Mouse (Mus musculus) cerebellum, postnatal 10 days (tissue): ENCODE measurements around the gene Stag3.

Source experiments
- DNase-seq, 2 experiments: peaks; one replicate each; pipeline ENCODE4 v3.0.0; 2021; ENCODE audit warnings: mixed read lengths in 2 of 2

The Stag3 gene

DNA sequence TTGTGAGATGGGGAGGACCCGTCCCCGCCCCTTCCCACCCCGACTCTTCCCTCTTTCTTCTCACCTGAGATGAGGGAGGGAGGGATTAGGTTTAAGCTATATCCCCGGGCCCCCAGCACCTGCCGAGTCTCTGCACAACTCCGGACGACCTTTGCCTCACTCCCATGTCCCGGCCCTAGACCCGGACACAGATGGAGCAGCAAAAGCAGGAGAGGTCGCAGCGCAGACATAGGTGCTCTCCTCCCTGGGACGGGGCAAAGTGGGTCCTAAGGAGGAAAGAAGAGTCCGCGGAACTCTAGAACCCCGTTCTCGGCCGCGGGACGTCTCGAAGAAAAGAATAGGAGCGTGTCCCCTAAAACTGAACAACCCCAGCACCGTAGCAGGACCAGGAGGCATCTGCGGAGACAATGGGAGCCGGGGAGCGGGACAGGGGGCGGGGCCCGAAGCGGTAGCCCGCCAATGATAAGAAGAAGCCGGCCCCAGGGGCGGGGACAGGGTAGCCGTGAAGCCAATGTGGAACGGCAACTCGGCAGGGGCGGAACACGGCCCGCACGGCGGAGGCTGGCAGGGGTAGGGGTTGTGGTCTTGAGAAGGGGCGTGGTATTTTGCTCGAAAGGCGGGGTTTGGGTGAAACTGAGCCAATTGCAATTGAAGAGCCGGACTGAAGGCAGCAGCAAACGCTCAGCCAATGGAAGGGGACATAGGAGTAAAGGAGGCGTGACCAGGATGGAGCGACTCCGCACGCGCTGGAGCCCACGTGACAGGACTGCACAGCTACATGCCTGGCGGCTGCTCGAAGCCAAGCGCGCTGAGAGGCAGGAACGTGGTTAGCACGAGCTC is at the start of gene Stag3, which contains the start of the genes Gm43720 and Gpc2:
Gene Stag3, plus strand, starts transcription at position 656 of the 840 bp plus-strand sequence.
Gene Gm43720, minus strand, starts transcription at position 374 of the 840 bp plus-strand sequence.
Gene Gpc2, minus strand, starts transcription at position 421 of the 840 bp plus-strand sequence.
- peak; percentile 95 to 98 for DNase-seq

DNA sequence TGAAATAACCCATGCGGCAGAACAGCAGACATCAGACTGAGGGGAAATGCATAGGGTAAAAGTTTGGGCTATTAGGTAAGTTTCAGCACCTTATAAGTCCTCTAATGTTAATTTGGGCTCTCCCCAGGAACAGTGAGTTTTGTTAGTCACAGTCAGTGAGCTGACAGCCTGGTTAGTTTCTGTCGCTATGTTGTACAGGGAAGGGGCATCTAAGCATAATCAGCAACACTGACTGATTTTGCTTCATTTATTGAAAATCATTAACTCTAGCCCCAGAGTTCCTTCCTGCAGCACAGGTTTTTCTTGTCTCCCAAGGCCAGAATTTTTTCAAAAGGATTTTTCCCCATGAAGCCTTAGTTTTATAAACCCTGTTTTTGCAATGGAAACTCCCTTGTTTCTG is 46.3 kb upstream of the Stag3 start:
- no peak for DNase-seq

DNA sequence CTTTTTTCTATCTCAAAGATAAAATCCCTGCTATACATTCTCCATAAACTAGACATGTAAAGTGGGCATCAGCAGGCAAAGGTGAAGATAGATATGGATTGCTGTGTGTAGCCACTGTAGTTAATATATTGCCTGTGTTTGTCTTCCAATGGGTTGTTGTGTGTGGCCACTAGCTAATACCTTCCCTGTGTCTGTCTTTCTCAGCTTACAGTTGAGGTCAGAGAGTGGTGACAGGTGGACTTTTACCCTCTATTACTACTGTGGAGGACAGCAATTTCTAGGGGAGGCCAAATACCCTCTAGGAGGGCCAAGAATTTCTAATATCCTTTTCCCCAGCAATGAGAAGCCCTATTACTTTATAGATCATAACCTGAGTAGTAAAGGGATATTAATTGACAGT is 45.8 kb upstream of the Stag3 start:
- DNase-seq: no peak

DNA sequence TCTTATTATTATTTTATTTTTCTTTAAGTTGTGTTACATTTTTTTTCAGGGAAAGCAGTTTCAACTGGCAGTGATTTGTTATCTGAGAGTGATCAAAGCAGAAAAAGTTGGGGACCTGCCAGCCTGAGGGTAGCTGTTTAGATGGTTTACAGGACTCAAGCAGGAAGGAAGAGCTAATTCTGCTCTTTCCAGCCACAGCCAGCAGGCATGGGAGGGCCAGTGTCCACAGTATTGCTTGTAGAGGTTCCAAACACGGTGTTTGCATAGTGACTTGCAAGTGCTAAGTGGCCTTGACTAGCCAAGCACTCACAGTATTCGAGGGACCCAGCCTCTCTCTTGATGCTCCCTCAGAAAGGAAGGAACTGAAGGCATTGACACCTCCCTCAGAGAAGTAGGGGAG is 38.5 kb upstream of the Stag3 start:
- DNase-seq: no peak

DNA sequence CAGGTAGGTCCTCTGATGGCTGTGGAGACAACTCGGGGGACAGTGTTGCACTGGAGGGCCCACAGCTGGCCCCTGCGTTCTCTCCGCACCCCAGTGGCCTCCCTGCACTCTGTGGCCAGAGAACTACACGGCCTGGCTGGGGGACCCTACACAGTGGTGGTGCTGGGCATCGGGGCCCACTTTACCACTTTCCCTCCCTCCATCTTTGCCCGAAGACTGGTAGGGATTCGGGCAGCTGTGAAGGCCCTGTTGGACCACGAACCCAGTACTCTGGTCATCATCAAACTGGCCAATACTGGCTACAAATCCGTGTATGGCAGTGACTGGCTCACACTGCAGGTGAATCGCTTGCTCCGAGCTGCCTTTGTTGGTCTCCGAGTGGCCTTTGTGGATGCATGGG is 28.9 kb upstream of the Stag3 start:
- no peak for DNase-seq

DNA sequence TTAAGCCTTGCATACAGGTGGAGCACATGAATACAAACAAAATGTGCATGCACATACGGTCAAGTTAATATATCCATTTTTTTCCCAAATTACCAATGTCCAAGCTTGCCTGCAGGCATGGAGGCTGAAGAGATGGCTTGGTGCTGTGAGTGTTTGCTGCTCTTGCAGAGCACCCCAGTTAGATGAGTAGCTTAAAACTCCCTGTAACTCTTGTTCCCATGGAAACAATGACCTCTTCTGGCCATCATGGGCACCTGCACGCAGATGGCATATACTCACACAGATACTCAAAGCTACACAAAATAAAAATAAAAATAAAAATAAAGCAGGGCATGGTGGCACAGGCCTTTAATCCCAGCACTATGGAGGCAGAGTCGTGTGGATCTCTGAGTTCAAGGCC is 27.0 kb upstream of the Stag3 start:
- no peak for DNase-seq

DNA sequence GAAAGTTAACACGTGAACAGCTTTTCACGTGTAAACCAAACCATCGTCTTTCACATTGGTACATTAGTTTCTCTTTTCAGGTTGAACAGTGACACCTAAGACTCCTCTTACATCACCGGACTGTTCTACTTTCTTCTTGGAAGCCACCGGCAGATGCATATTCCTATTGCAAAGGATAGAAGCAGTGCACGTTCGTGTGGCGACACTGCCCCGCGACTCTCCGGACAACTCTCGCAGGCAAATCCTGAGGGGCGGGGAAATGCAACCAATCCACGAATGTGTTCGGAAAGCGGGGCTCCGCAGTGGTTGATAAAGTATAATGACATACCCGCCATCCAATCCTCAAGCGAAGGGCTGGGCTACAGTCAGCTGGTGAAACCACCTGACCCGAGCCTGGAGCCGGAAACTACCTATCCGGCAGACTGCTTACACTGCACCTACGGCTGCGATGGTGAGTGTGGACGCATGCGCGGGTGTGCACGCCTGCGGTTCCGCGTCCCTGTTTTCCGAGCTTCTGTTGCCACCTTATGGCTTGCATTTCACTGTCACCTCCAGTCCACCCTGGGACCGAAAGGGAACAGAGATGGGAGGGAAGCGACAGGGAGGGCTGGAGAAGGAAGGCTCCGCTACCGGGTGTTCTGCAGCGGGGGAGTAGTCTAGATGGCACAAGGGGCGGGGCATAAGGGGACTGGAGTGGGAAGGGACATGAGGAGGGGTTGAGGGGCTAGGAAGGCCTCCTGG is 24.5 kb upstream of the Stag3 start, which contains the start of gene Lamtor4:
Gene Lamtor4, plus strand, starts transcription at position 130 of the 741 bp plus-strand sequence.
- peak; percentile 95 to 96 for DNase-seq

DNA sequence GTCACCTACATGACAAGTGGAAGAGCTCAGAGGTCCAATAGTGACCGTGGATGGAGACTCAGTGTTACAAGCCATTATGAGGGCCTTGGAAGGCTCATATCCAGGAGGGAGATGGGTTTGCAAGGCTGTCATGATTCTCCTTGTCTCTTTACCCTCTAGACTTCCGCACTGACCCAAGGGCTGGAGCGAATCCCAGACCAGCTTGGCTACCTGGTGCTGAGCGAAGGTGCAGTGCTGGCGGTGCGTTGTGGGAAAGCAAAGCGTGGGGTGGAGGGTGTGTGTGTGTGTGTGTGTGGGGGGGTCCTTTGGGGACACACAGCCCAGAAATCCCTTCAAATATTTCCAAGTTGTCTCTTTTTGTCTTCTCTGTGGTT is 24.0 kb upstream of the Stag3 start:
- DNase-seq: no peak

DNA sequence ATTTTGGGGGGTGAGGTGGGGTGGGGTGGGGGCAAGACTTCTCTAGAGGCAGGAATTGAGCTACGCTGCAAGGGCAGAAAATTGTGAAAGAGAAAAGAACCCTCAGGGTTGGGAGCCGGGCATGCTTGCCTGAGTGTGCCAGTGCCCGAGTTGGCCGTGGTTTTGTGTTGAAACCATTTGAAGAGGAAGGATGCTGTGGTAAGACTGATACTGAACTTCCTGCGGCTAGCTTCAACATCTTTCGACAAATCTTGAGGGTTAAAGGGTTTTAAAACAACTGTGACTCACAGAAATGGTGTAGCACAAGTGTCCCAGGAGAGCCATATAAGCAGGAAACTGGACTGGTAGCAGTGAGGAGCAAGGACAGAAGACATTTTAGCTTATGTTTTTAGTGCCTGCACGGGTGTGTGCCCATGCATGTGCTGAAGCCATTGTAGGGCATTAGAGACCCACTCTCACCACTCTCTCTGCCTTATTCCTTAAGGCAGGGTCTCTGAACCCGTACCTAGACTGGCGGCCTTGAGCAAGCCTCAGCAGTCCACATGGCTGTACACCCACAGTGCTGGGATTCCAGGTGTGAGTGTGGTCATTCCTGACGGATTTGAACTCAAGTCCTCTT is 23.0 kb upstream of the Stag3 start:
- DNase-seq: no peak

DNA sequence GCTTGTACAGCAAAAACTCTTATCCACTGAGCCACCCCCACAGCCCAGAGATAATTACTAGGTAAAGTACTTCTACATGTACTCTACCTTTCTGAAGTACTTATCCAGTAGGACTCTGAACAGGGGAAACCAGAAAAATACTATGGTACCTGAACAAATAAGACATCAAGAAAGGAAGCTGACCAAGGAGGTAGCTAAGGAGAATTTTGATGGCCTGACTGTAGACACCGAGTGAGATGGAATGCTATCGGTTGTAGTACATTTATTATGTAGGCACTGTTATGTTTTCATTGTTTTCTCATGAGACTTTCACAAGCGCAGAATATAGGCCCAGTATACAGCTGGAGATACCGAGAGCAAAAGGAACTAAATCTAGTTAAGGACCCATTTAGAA is 22.5 kb upstream of the Stag3 start:
- no peak for DNase-seq

DNA sequence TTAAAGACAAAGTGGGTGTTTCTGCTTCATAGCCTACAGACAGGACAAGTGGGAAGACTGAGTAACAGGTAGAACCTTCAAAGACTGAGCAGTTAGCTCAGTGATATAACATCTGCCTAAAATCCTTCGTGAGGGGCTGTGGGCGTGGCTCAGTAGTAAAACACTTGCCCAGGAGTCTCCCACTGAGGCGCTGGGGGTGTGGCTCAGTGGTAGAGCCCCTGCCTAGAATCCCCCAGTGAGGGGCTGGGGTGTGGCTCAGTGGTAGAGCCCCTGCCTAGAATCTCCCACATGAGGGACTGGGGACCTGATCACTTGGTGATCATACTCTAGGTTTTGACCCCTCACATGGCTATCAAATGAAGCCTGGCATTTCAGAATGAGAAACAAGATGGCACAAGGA is 22.0 kb upstream of the Stag3 start:
- DNase-seq: no peak

DNA sequence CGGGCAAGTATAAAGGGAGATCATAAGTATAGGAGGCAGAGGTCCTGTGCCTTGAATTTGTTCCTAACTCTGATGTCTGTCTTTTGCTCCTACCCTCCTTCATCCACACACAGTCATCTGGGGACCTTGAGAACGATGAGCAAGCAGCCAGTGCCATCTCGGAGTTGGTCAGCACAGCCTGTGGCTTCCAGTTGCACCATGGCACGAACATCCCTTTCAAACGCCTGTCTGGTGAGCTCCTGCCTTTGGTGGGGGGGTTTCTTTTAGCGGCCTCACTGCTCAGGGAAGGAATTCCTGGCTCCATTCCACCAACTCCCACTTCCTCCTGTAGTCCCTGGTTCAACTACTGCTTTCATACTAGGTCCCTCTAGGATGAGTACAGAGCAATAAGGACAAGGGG is 21.5 kb upstream of the Stag3 start:
- DNase-seq: no peak

DNA sequence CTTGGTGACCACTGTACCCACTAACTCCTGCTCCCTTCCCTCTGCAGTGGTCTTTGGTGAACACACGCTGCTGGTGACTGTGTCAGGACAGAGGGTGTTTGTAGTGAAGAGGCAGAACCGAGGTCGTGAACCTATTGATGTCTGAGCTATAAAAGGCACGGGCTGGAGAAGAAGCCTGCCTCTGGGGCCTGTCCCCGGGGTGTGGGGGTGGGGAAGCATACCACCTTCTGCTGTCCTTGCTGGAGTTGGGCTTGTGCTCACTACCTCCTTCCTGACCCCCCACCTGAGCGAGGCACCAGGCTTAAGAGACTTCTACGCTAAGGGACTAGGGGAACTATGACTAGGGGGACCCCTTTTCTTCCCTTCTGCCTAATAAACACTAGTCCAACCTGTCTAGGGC is 21.0 kb upstream of the Stag3 start:
- DNase-seq: no peak

DNA sequence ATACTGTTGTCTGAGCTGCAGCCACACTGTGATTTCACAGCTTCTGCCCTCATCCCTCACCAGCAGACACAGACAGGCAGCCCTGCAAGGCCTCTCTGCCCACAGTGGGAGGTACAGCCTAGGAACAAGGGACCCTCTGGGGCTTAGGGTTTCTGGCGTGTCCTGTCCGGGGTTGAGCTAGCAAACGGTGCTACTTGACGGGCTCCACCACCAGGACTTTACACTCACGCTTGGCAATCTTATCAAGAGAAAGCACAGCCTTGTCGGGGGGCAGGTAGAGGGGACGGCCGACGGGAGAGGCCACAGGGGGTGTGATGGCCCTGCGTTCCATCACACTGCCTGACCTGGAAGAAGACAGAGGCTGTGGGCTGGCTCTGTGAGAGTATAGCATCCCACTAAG is 20.0 kb upstream of the Stag3 start:
- no peak for DNase-seq

DNA sequence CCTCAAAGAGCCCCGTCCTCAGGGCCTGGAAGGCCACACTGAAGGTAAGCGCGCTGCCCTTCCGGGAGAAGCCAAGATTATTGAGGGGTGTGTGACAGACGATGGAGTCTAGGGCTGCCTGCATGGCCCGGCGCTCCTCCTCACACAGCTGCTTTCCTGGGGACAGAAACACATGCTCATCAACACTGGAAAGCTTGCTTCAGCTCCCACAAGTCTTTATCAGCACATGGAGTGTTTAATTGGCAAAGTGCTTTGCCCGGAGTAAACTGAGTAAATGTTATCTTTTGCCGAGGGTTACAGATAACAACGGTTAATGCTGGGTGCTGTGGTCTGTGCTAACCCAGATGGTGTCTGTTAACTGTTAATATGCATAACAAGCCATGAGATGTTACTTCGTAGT is 19.2 kb upstream of the Stag3 start:
- no peak for DNase-seq

DNA sequence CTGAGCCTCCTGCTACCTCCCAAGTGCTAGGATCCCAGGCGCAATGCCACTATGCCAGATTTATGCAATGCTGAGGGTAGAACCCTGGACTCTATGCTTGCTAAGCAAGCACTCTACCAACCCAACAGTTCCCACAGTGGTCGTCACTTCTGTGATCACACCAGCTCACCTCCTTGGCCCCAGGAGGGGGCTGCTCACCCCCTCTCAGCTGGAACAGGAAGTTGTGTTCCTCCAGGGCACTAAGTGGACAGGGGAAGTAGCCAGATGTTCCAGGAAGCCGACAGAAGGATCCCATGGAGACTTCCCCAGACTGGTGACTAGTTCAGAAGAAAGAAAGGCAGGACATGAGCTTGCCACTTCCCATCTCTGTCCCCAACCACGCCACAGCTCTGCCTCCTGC is 18.0 kb upstream of the Stag3 start:
- DNase-seq: no peak

DNA sequence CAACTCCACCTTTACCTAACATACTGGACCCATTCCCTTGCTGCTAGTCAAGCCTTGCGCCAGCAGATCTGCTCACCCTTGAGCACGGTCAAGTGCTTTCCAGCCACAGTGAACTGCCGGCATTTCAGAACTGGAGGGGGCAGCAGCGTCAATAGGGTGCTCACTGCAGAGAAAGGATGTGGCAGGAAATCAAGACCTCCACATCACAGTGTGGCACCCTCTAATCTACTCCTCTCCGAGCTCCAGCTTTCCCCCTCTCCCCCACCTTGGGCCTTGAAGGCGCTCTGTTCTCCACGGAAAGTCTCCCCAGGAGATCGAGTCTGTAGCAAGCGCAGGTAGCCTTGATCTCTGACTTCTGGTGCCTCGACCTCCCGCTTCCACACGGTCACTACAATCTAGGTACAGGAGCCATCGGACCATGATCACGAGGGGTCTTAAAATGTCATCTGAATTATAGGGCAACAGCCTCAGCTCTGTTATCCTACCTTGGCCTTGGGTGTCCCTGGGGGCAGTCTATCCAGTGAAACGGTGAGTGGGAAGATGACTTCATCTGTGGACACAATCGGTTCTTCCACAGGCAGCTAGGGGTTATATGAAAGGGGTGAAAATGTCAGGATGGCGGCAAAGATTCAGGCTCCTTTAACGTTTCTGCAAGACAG is 17.3 kb upstream of the Stag3 start:
- no peak for DNase-seq

DNA sequence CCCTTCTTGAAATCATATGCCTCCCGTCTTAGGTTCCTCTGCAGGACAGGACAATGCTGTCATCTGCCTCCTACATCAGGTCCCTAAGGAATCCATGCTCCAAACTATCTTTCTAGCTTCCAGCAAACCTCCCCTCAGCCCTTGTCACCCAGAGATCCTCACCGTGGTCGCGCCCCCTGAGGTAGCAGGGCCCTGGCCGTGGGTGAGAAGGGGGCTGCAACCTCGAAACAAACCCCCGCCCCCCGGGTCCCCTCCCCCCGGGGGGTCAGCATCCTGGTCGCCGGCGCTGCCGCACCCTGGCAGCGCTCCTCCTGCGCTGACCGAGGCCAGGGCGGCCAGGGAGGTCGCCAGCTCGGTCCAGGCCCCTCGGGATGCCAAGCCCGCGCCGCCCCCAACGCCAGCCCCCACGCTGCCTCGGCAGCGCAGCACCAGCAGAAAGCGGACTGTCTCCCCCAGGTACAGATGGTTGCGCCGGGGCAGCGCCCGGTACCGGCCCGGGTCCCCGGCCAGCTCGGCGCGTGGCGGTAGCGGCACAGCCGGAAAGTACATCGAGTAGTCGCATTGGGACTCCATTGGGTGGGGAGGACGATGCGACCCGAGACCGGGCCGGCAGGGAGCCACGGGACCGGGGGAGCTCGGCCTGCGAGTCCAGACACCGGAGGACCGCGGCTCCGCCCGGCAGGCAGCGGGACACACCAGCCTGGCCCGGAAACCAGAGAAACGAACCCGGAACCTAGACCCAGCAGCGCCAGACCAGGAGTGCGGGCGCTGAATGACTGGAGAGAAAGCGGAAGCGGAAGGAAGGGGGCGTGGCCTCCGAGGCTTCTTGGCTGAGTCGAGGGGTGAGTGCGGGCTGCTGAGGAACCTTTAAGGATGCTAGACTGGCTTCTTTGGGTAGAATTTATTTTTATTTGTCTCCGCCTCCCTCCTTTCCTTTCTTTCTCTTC is 16.5 kb upstream of the Stag3 start, which contains the start of gene BC037034:
Gene BC037034, minus strand, starts transcription at position 774 of the 947 bp plus-strand sequence.
- DNase-seq: peak; percentile 97

DNA sequence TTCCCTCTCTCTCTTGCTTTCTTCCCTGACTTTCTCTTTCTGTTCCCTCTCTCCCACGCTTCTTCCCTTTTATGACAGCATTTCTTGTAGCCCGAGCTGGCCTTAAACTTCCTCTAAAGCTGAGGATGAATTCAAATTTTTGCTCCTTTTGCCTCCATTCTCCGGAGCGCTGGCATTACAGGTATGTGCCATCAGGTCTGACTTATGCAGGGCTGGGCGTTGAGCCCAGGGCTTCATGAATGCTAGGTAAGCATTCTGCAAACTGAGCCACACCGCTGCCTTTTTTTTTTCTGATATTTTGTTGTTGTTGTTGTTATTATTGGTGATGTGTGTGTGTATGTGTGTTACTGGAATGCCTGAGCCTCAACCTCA is 15.8 kb upstream of the Stag3 start:
- no peak for DNase-seq

DNA sequence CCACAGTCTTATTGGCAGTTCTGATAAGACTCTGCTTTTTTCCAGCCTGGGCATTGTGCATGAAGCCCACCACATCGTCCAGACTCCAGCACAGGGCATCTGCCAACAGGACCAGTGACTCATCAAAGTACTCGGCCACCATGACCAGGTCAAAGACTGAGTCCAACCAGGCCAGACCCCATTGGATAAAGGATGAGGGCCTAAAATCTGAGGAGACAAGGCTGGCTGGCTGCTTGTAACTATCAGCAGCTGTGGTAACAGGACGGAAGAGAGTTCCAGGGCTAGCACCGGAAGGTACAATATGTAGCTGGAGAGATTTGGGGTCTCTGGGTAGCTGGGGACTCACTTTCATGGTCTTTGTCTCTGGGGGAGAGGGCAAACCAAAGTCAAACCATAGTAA is 14.3 kb upstream of the Stag3 start:
- DNase-seq: no peak

DNA sequence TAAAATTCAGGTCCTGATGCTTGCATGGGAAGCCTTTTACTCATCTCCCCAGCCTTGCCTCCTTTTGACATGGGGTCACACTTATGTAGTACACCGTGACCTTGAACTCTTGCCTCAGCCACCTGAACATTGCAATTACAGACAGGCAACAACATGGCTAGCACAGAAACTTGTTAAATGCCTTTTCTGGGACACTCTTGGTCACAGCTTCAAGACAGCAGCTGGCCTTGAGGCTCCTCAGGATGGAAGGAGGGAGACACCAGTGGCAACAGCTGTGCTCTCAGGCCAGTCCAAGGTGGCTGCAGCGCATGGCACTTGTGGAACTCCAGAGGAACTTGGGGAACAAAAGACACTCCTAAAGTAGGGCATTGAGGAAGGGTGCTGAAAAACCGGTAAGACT is 12.9 kb upstream of the Stag3 start:
- DNase-seq: no peak

DNA sequence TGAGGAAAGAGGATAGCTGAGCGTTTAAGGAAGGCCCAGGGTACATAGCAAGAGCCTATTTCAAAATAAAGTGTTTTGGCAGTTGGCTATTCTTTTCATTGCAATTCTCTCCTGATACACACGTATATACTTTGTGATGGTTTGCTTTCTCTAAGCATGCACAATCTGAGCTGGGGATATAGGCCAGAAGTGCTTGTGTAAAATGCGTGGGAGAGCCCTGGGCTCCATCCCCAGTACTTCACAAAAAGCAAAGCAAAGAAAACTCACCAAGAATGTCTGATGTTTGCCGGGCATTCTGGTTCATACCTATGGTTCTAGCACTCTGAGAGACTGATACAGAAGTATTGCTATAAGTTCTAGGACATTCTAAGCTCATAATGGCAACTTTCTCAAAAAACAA is 11.1 kb upstream of the Stag3 start:
- no peak for DNase-seq
